Mouse (Mus musculus) G1E (cell line): Measurements from ENCODE around the gene Trpm4. TPM values are rescaled to one million over a fixed set of nuclear protein-coding genes. Genes with fewer than 3 reads are reported as not detected.

Source experiments
- ATAC-seq: 2 replicates; pipeline ENCODE4 v1.8.0; 2016; ENCODE audit warnings: mild to moderate bottlenecking; ENCODE audit not compliant: insufficient number of reproducible peaks, poor library complexity, low FRiP score, severe bottlenecking; ENCODE audit errors: extremely low read depth
- DNase-seq: peaks from one replicate; pipeline ENCODE4 v3.0.0; 2012; ENCODE audit warnings: low spot score
- H3K27me3 ChIP-seq: 2 replicates; pipeline ENCODE4 v1.6.1; 2012; ENCODE audit warnings: mild to moderate bottlenecking, low read length, inconsistent platforms; ENCODE audit not compliant: insufficient read depth
- H3K36me3 ChIP-seq: replicated peaks from 2 replicates; pipeline ENCODE3; 2012; ENCODE audit warnings: mild to moderate bottlenecking, inconsistent platforms
- H3K4me1 ChIP-seq: 2 replicates; pipeline ENCODE4 v1.6.1; 2012; ENCODE audit warnings: low read depth, low read length, inconsistent platforms, mixed read lengths; ENCODE audit not compliant: insufficient read depth
- H3K4me3 ChIP-seq: 2 replicates; pipeline ENCODE4 v1.5.1; 2012; ENCODE audit warnings: low read depth, mild to moderate bottlenecking, inconsistent platforms, low read length, moderate library complexity, mixed read lengths
- H3K9me3 ChIP-seq: replicated peaks from 2 replicates; pipeline ENCODE4 v1.6.1; 2012; ENCODE audit warnings: inconsistent platforms
- CTCF ChIP-seq: IDR thresholded peaks from 2 replicates; pipeline ENCODE4 v1.5.1; 2012; ENCODE audit warnings: low read depth, low read length, inconsistent platforms, mixed read lengths
- GATA1 ChIP-seq: IDR thresholded peaks from 2 replicates; pipeline ENCODE4 v1.6.1; 2012; ENCODE audit warnings: borderline replicate concordance, low read length, inconsistent platforms, mixed read lengths
- GATA2 ChIP-seq: IDR thresholded peaks from 2 replicates; pipeline ENCODE4 v1.6.1; 2012; ENCODE audit warnings: low read depth, low read length, inconsistent platforms, borderline replicate concordance
- POLR2AphosphoS5 ChIP-seq: IDR thresholded peaks from 2 replicates; pipeline ENCODE4 v1.6.1; 2012; ENCODE audit warnings: low read depth, low read length, inconsistent platforms; ENCODE audit not compliant: insufficient replicate concordance
- TAL1 ChIP-seq: conservative IDR thresholded peaks from 2 replicates; pipeline ENCODE4 v1.6.1; 2012; ENCODE audit warnings: low read depth, low read length, inconsistent platforms, mixed read lengths
- polyA plus RNA-seq: library from polyadenylated mRNA; stranded (reverse); fragments of >175 nt; gene quantifications from 2 replicates; pipeline ENCODE4 v1.2.3, GENCODE M21; 2012
- total RNA-seq, 2 experiments: library from RNA; stranded (forward) in 1 of 2; stranded (reverse) in 1 of 2; fragments of 200-1000 nt in 1 of 2; fragments of >200 nt in 1 of 2; fragmentation: Nextera tagmentation in 1 of 2; gene quantifications; 2 replicates each; pipeline ENCODE4 v1.2.3; 2014 to 2017

The Trpm4 gene
- total and polyA plus RNA-seq, 3 experiments, result 0.21 to 0.49 TPM; not detected in 1

DNA sequence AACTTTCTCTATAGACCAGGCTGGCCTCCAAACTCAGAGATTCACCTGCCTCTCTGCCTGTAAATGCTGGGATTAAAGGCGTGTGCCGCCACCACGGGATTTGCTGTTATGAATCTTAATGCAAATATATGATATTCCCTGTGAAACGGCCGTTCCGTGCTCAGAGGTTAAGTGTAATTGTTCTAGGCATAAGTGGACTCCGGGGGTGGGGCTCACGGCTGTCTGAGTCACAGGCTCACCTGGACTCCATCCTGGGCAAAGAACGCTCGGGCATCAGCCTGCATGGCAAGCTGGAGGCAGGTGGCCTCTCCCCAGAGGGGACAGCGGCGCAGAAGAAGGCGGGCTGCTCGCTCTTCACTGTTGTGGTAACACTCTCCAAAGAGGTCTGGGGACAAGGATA lies 17.0 kb downstream of the Trpm4 start:
- H3K9me3 ChIP-seq, result no peaks in the 10 kb centered on the region
- H3K4me3 ChIP-seq, result no peak overlapping the region
- no peaks in the 10 kb centered on the region for H3K36me3 ChIP-seq
- no peak for TF ChIP-seq GATA1
- H3K4me1 ChIP-seq, result peaks cover 3% of the 10 kb centered on the region; the same call in 1 of the 2 replicates
- H3K27me3 ChIP-seq, result peaks cover 17% of the 10 kb centered on the region
- ATAC-seq (no peak), DNase-seq (no peak)

DNA sequence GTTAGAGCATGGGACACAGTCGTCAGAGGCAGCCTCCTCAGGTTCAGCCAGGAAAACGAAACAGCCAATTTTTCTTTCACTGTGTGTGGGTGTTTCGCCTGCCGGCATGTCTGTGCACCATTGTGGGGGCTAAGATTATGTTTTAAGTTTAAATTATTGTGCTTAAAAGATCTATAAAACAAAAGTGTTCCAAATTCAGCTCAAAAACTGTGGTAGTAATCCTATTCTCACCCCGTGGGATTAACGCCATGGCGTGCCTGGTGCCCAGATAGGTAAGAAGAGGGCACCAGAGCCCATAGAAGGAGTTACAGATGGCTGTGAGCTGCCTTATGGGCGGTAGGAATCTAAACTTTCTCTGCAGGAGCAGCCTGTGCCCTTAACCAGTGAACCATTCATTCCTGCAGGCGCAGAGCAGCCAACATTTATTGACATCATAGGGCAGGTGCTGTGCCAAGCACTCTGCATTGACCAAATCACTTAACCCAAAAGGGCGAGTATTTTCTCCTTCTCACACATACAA lies 18.3 kb downstream of the Trpm4 start:
- Histone ChIP-seq H3K9me3 (no peaks in the 10 kb centered on the region), H3K27me3 (peaks cover 21% of the 10 kb centered on the region), H3K4me1 (peaks cover 3% of the 10 kb centered on the region; the same call in 1 of the 2 replicates), H3K36me3 (no peaks in the 10 kb centered on the region), H3K4me3 (no peak overlapping the region)
- ATAC-seq (no peak), DNase-seq (no peak)
- TF ChIP-seq GATA1 (no peak), TAL1 (no peak)

DNA sequence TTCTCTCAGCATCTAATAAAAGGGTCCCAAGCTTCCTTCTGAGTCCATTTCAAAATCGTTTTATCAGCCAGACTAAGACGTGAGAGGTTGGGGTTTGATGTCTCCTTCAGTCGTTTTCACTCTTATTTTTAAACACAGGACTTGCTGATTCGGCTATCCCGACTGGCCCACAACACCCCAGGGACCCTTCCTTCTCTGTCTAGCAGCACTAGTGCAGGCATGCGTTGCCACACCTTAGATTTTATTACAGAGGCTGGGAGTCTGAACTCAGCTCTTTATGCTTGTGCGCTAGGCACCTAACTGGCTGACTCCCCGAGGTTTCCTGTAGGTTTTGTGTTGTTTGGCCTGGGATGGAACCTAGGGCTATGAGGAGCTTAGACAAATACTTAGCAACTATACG lies 20.1 kb downstream of the Trpm4 start:
- no peak for ATAC-seq
- H3K4me1 ChIP-seq, result peaks cover 3% of the 10 kb centered on the region; the same call in 1 of the 2 replicates

DNA sequence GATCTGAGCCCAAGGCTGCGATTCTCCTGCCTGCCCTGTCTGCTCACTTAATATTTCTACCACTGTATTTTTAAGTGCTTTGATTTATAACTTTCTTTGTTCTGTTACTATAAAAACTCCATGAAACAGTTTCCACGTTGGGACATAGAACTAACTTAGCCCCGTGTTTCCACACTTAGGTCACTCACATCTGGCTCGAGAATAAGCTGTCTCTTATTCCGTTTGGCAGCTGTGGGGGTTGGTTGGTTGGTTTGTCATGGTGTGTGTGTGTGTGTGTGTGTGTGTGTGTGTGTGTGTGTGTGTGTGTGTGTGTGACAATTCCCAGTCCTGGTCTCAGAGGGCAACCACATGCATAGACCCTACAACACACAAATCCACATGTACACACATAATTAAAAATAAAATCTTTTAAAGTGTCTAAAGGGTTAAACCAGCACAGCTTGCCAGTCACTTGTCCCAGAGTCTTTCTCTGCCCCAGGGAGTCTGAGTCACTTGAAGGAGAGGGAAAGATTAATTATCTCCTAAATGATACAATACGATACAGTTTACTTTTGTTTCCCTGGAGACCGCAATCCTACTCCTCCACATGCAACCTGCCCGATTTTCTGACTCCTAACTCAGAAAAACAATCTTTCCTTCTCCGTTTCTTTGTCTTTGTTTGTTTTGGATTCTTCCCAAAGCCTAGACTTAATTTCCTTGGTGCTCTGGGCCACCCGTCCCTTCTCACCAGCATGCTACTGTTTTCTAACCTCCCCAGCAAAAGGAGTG lies 20.7 kb downstream of the Trpm4 start:
- Histone ChIP-seq H3K4me1 (peaks cover 3% of the 10 kb centered on the region; the same call in 1 of the 2 replicates), H3K36me3 (no peaks in the 10 kb centered on the region), H3K4me3 (no peak overlapping the region), H3K27me3 (peaks cover 33% of the 10 kb centered on the region), H3K9me3 (no peaks in the 10 kb centered on the region)
- DNase-seq, result no peak
- ATAC-seq, result no peak
- TF ChIP-seq GATA1 (no peak), CTCF (no peak), POLR2AphosphoS5 (no peak), TAL1 (no peak), GATA2 (no peak)

More for the DNA sequence above, 20.1 kb downstream of the Trpm4 start:
- peaks cover 27% of the 10 kb centered on the region for H3K27me3 ChIP-seq
- H3K4me3 ChIP-seq, result no peak overlapping the region
- H3K36me3 ChIP-seq, result no peaks in the 10 kb centered on the region
- H3K9me3 ChIP-seq, result no peaks in the 10 kb centered on the region
- no peak for TF ChIP-seq POLR2AphosphoS5
- no peak for TF ChIP-seq TAL1
- TF ChIP-seq GATA1, result no peak
- no peak for TF ChIP-seq GATA2
- TF ChIP-seq CTCF, result no peak
- DNase-seq, result no peak

DNA sequence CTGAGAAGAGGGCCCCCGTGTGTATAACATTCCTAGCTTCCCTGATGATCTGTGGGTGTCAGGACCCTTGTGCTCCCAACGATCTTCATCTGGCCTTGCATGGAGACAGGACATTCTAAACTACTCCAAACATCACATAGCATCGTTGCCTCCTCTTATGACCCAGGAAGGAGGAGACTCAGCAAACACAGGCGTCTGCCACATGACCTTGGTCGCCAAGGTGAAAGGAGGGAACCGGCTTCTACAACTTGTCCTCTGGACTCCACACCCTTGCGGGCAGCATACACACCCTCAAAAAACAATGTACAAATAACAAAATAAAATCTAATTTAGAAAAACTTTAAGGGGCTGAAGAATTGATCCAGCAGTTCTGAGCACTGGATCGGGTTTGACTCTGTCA lies 21.6 kb downstream of the Trpm4 start:
- no peak for DNase-seq
- TF ChIP-seq GATA1, result no peak
- TF ChIP-seq CTCF, result no peak
- TF ChIP-seq GATA2, result no peak
- no peak for TF ChIP-seq POLR2AphosphoS5
- TF ChIP-seq TAL1, result no peak
- H3K27me3 ChIP-seq, result peaks cover 33% of the 10 kb centered on the region

DNA sequence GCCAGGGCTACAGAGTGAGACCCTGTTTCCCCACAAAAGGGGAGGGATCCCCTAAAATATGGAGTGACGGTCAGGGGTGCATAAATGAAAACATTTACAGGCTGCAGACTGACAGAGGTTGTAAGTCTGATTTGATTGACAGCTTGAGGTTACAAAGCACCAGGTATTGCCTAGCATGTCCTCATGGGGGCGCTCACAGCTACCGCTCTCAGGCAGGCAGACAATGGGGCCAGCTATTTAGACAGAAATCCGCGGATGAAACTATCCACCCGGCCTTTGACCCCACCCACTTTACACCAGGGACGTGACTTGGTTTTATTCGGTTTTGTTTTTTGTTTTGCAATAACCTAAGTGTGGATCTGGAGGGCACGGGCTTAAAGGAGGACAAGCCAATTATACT lies 24.1 kb downstream of the Trpm4 start:
- Histone ChIP-seq H3K4me1 (peaks cover 7% of the 10 kb centered on the region), H3K36me3 (no peaks in the 10 kb centered on the region), H3K4me3 (no peak overlapping the region), H3K9me3 (no peaks in the 10 kb centered on the region), H3K27me3 (peaks cover 30% of the 10 kb centered on the region)
- no peak for DNase-seq
- TF ChIP-seq CTCF (0 out of 2 replicates have a peak, but pooled peaks have one; percentile 19), GATA1 (no peak), POLR2AphosphoS5 (no peak), GATA2 (no peak), TAL1 (no peak)
- no peak for ATAC-seq

More for the DNA sequence above, 21.6 kb downstream of the Trpm4 start:
- Histone ChIP-seq H3K9me3 (no peaks in the 10 kb centered on the region), H3K36me3 (no peaks in the 10 kb centered on the region), H3K4me3 (no peak overlapping the region), H3K4me1 (peaks cover 3% of the 10 kb centered on the region; the same call in 1 of the 2 replicates)
- no peak for ATAC-seq
